Mouse (Mus musculus) small intestine, adult 2 months (tissue): ENCODE results near the gene Ptcd2.

ENCODE experiments used
- CTCF ChIP-seq: fragments of 200-500 bp; IDR thresholded peaks from 2 replicates; pipeline ENCODE4 v1.5.1; 2012; ENCODE audit warnings: low read depth, mild to moderate bottlenecking, control low read depth, inconsistent platforms, low read length, moderate library complexity, mixed read lengths; ENCODE audit not compliant: insufficient replicate concordance, insufficient read length; ENCODE audit errors: extremely low read depth
- POLR2A ChIP-seq: fragments of 200-500 bp; IDR thresholded peaks from 2 replicates; pipeline ENCODE4 v1.6.1; 2012; ENCODE audit warnings: low read depth, mild to moderate bottlenecking, control low read depth, inconsistent platforms, low read length, moderate library complexity

DNA sequence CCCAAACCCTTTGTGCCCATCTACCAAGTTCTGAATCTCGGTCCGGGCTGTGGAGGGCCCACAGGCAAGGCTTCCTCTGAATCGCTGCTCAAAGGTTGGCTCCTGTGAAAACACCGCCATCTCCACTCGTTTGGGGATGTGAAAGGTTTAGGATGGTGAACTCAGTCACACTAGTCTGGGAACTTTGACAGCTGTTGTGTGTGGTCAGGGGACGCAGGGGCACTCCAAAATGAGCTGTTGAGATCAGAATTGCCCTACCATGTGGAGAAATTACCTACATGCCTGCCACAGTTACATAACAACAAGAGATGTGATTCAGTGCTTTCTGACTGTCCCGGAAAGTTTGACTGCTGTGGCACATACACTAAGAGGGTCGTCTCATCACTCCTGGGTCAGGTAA is 36.1 kb downstream of the Ptcd2 start:
- TF ChIP-seq CTCF (no peak), POLR2A (no peak)
